In the genomic region with DNA sequence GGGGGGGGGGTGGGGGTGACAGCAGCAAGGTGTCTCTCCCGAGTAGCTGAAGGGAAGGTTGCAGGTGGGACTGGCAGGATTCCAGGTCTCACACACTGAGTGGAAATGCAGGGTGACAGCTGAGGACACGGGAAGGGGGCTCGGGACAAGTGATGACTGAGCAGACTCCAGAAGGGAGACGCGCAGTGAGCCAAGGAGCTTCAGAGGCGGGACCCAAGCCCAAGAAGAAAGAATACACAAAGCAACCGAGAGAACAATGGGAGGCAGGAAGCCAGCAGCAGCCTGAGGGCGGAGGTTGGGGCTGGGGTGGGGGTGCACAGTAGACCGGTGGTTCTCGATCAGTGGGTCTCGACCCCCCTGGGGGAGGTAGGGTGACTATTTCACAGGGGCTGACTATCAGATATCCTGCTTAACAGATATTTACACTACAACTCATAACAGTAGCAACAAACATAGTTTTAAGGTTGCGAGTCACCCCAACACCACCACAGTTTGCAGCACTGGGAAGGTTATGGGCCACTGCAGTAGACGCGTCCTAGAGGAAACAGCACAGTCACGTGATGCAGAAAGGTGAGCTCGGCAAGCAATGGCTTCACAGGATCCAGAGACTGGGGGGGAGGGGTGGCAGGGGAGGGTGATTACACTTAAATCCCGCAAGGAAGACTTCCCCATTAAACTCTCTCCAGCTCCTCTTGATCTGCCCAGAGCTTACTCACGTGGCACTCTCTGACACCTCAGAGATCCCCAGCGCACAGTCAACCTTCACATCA, we compare ENCODE assay signal across 8 mouse cellular contexts. TPM values are rescaled to one million over a fixed set of nuclear protein-coding genes. Genes with fewer than 3 reads are reported as not detected.
A peak's percentile ranks its signal among the peaks of the same experiment; 100 is the strongest.
DNase-seq lines count a peak whose midpoint lies in the region; ATAC-seq lines count a peak whose summit lies in the region.

No protein-coding gene starts in this region.

- no peaks in the 10 kb centered on the region for H3K9me3 ChIP-seq in heart, embryonic 12.5 days (replicated peaks)
- no peaks in the 10 kb centered on the region for H3K9me3 ChIP-seq in forebrain, embryonic 10.5 days
- no peaks in the 10 kb centered on the region for H3K9me3 ChIP-seq in intestine, embryonic 15.5 days
- H3K9me3 ChIP-seq in midbrain, embryonic 12.5 days = no peaks in the 10 kb centered on the region

- peak overlapping the region; percentile 34 for H3K4me3 ChIP-seq in heart, embryonic 12.5 days
- H3K4me3 ChIP-seq in forebrain, embryonic 10.5 days = peak overlapping the region; percentile 33
- H3K4me3 ChIP-seq in intestine, embryonic 15.5 days (replicated peaks) = 0 out of 2 replicates have a peak overlapping the region, but pooled peaks have one; percentile 1
- peak overlapping the region; percentile 21 for H3K4me3 ChIP-seq in midbrain, embryonic 12.5 days

- peak; percentile 37; the same call in 1 of the 2 replicates for ATAC-seq in heart, embryonic 12.5 days (ENCODE audit: insufficient number of reproducible peaks, low FRiP score)
- peak; percentile 26 for ATAC-seq in intestine, embryonic 15.5 days
- ATAC-seq in midbrain, embryonic 12.5 days (ENCODE audit: low FRiP score, low read depth) = peak; percentile 50

- H3K36me3 ChIP-seq in heart, embryonic 12.5 days = no peaks in the 10 kb centered on the region
- peaks cover 39% of the 10 kb centered on the region for H3K36me3 ChIP-seq in forebrain, embryonic 10.5 days (replicated peaks)
- no peaks in the 10 kb centered on the region for H3K36me3 ChIP-seq in intestine, embryonic 15.5 days
- no peaks in the 10 kb centered on the region for H3K36me3 ChIP-seq in midbrain, embryonic 12.5 days

- DNase-seq in heart, postnatal 25 days (ENCODE audit: low spot score) = no peak
- DNase-seq in ES-CJ7 (ENCODE audit: low read depth, low spot score) = peak; percentile 97
- no peak for DNase-seq in forebrain, embryonic 10.5 days (ENCODE audit: extremely low spot score, low spot score)
- peak; percentile 65 to 67 for DNase-seq in thymus, postnatal 36 days
- DNase-seq in left cerebral cortex, adult 18-20 months (ENCODE audit: low spot score in 2 of 2) = no peak

- peak overlapping the region; percentile 91 for H3K27ac ChIP-seq in heart, embryonic 12.5 days (ENCODE audit: poor library complexity, severe bottlenecking)
- peak overlapping the region; percentile 69 for H3K27ac ChIP-seq in forebrain, embryonic 10.5 days
- peak overlapping the region; percentile 71; the same call in 1 of the 2 replicates for H3K27ac ChIP-seq in intestine, embryonic 15.5 days
- peak overlapping the region; percentile 49; the same call in 1 of the 2 replicates for H3K27ac ChIP-seq in midbrain, embryonic 12.5 days (replicated peaks)

- intact Hi-C loops in heart, postnatal 25 days (cut with DNase I) = no loop called here

- peaks cover 74% of the 10 kb centered on the region for H3K4me1 ChIP-seq in heart, embryonic 12.5 days (replicated peaks)
- peaks cover 75% of the 10 kb centered on the region for H3K4me1 ChIP-seq in forebrain, embryonic 10.5 days
- peaks cover 44% of the 10 kb centered on the region for H3K4me1 ChIP-seq in intestine, embryonic 15.5 days (replicated peaks)
- peaks cover 44% of the 10 kb centered on the region for H3K4me1 ChIP-seq in midbrain, embryonic 12.5 days

- H3K27me3 ChIP-seq in heart, embryonic 12.5 days (replicated peaks) = no peaks in the 10 kb centered on the region
- no peaks in the 10 kb centered on the region for H3K27me3 ChIP-seq in forebrain, embryonic 10.5 days (ENCODE audit: poor library complexity, severe bottlenecking)
- H3K27me3 ChIP-seq in intestine, embryonic 15.5 days (replicated peaks) = 0 out of 2 replicates have a peak, but pooled peaks cover 3% of the 10 kb centered on the region
- no peaks in the 10 kb centered on the region for H3K27me3 ChIP-seq in midbrain, embryonic 12.5 days

- 15% methylated on average over 19 of the region's 19 CpGs for WGBS in heart, embryonic 12.5 days
- 6% methylated on average over 19 of the region's 19 CpGs for WGBS in forebrain, embryonic 10.5 days
- 17% methylated on average over 19 of the region's 19 CpGs for WGBS in intestine, embryonic 15.5 days
- 6% methylated on average over 19 of the region's 19 CpGs for WGBS in midbrain, embryonic 12.5 days

- peak overlapping the region; percentile 57 for H3K9ac ChIP-seq in heart, embryonic 12.5 days
- H3K9ac ChIP-seq in intestine, embryonic 15.5 days = no peak overlapping the region
- H3K9ac ChIP-seq in midbrain, embryonic 12.5 days (replicated peaks) = peak overlapping the region; percentile 20; the same call in 1 of the 2 replicates

- peak overlapping the region; percentile 62 for H3K4me2 ChIP-seq in heart, embryonic 12.5 days
- H3K4me2 ChIP-seq in intestine, embryonic 15.5 days (replicated peaks) = peak overlapping the region; percentile 57
- peak overlapping the region; percentile 50 for H3K4me2 ChIP-seq in midbrain, embryonic 12.5 days (replicated peaks)

RNA-seq across cellular contexts. Expression of a gene that starts 14.6 kb away (rescaled TPM):
- polyA plus RNA-seq in heart, embryonic 12.5 days (2016; fragmentation: Nextera tagmentation; extraction: Ambion mirVana) = 68.9 and 75.3 TPM in 2 replicates
- 10 to 100 TPM; 54.7 to 59.7 TPM for total RNA-seq in heart, postnatal 25 days (2021)
- 135 TPM in 2 replicates for polyA plus RNA-seq in forebrain, embryonic 10.5 days (2016; fragmentation: Nextera tagmentation; extraction: Ambion mirVana)
- polyA plus RNA-seq in intestine, embryonic 15.5 days (2015; fragmentation: Nextera tagmentation; extraction: Ambion mirVana) = 49.5 and 52.3 TPM in 2 replicates
- polyA plus RNA-seq in midbrain, embryonic 12.5 days (2016; fragmentation: Nextera tagmentation; extraction: Ambion mirVana) = 107 and 110 TPM in 2 replicates
- total RNA-seq in left cerebral cortex, adult 18-20 months (2021) = 10 to 100 TPM; 29.2 to 39.2 TPM

RNA-seq across cellular contexts. Expression of a gene that starts 37.7 kb away (rescaled TPM):
- polyA plus RNA-seq in heart, embryonic 12.5 days (2016; fragmentation: Nextera tagmentation; extraction: Ambion mirVana) = 79.7 and 83.1 TPM in 2 replicates
- 10 to 100 TPM; 87.3 to 94.7 TPM for total RNA-seq in heart, postnatal 25 days (2021)
- polyA plus RNA-seq in forebrain, embryonic 10.5 days (2016; fragmentation: Nextera tagmentation; extraction: Ambion mirVana) = 73.4 and 77.1 TPM in 2 replicates
- 101 and 109 TPM in 2 replicates for polyA plus RNA-seq in intestine, embryonic 15.5 days (2015; fragmentation: Nextera tagmentation; extraction: Ambion mirVana)
- 72.7 and 80.1 TPM in 2 replicates for polyA plus RNA-seq in midbrain, embryonic 12.5 days (2016; fragmentation: Nextera tagmentation; extraction: Ambion mirVana)
- 10 to 100 TPM; 46.0 to 51.6 TPM for total RNA-seq in left cerebral cortex, adult 18-20 months (2021)

Comparison
In these comparisons a context has a peak if more than half of its experiments do, and no peak if none do; other contexts are left out.
1. DNase-seq: peak in ES-CJ7 (single experiment) and thymus, postnatal 36 days (2 of 2); none in heart, postnatal 25 days (single experiment), forebrain, embryonic 10.5 days (single experiment) and left cerebral cortex, adult 18-20 months (0 of 2).
2. Peak in every context shown above with its lines, with median percentiles within 50 percentile points of each other: ATAC-seq, H3K27ac ChIP-seq, H3K4me2 ChIP-seq and H3K4me3 ChIP-seq.